Mouse (Mus musculus) CH12.LX (cell line): ENCODE measurements at regions not wholly inside any gene's neighbourhood (a gene's known extent, or its start where the extent isn't known, plus 50 kb on each side); places are given as distances from the start of the nearest gene placed in this dataset.

ENCODE experiments used
- CHD1 ChIP-seq: IDR thresholded peaks from 2 replicates; pipeline ENCODE4 v1.6.1; 2012; ENCODE audit warnings: low read depth, low read length, improper control_type of control experiment, inconsistent platforms
- CTCF ChIP-seq, 2 experiments: IDR thresholded peaks in 1 of 2; conservative IDR thresholded peaks in 1 of 2; 2 replicates each; pipeline ENCODE4 v1.5.1; 2011 to 2012; ENCODE audit warnings: low read depth in 2 of 2, low read length in 2 of 2, improper control_type of control experiment in 1 of 2, inconsistent platforms in 1 of 2, mild to moderate bottlenecking in 1 of 2, moderate library complexity in 1 of 2
- ELF1 ChIP-seq: IDR thresholded peaks from 2 replicates; pipeline ENCODE4 v1.6.1; 2014; ENCODE audit warnings: low read depth, mild to moderate bottlenecking, inconsistent platforms, low read length, improper control_type of control experiment
- EP300 ChIP-seq: IDR thresholded peaks from 2 replicates; pipeline ENCODE4 v1.6.1; 2011; ENCODE audit warnings: low read length, improper control_type of control experiment
- MAFK ChIP-seq: IDR thresholded peaks from 2 replicates; pipeline ENCODE4 v1.6.1; 2011; ENCODE audit warnings: low read length, improper control_type of control experiment; ENCODE audit not compliant: insufficient replicate concordance
- MEF2A ChIP-seq: IDR thresholded peaks from 2 replicates; pipeline ENCODE4 v1.6.1; 2014; ENCODE audit warnings: low read depth, mild to moderate bottlenecking, inconsistent platforms, low read length, improper control_type of control experiment, borderline replicate concordance
- NELFE ChIP-seq: IDR thresholded peaks from 2 replicates; pipeline ENCODE4 v1.6.1; 2011; ENCODE audit warnings: low read depth, low read length, improper control_type of control experiment
- POLR2A ChIP-seq: IDR thresholded peaks from 2 replicates; pipeline ENCODE4 v1.6.1; 2011; ENCODE audit warnings: low read depth, mild to moderate bottlenecking, improper control_type of control experiment, low read length
- RAD21 ChIP-seq: IDR thresholded peaks from 2 replicates; pipeline ENCODE4 v1.6.1; 2011; ENCODE audit warnings: low read depth, mild to moderate bottlenecking, low read length, improper control_type of control experiment, moderate library complexity
- SIN3A ChIP-seq: IDR thresholded peaks from 2 replicates; pipeline ENCODE4 v1.6.1; 2012; ENCODE audit warnings: low read length, improper control_type of control experiment, inconsistent platforms
- ZC3H11A ChIP-seq: IDR thresholded peaks from 2 replicates; pipeline ENCODE4 v1.6.1; 2012; ENCODE audit warnings: low read depth, mild to moderate bottlenecking, inconsistent platforms, low read length, improper control_type of control experiment
- ZNF384 ChIP-seq: IDR thresholded peaks from 2 replicates; pipeline ENCODE4 v1.6.1; 2012; ENCODE audit warnings: low read depth, low read length, improper control_type of control experiment, inconsistent platforms

DNA sequence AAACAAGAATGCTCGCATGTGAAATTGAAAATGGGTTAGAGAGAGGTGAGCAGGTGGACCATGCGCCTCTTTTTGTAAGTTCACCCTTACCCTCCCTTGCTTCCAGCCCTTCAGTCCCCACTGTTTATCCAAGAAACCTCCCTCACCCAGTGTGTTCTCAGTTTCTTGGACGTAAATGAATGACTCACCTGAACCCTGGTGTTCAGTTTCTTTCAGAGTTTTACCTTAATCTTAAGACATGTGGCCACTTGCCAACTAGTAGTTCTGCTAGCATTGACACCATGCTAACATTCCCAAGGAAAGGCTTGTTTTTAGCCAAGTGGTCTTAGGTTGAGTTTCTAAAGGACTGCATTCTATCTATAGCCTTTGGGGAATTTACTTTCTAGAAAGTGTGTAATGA, 176.8 kb upstream of the Cdh6 start:
- TF ChIP-seq CTCF (conservative IDR thresholded peaks at IDR 0.05 in 1 of 2, IDR thresholded peaks at IDR 0.05 in 1 of 2; ENCODE audit: low read depth in 2 of 2, low read length in 2 of 2) (no peak), ZNF384 (no peak), POLR2A (no peak), ELF1 (no peak), MAFK (no peak), NELFE (no peak), RAD21 (no peak), ZC3H11A (no peak), CHD1 (no peak), SIN3A (no peak), EP300 (no peak), MEF2A (no peak)
